Mouse (Mus musculus) heart, adult 2 months (tissue): Measurements from ENCODE around the gene Lrrc75a. TPM values are rescaled to one million over a fixed set of nuclear protein-coding genes. Genes with fewer than 3 reads are reported as not detected.
A peak's percentile ranks its signal among the peaks of the same experiment; 100 is the strongest.

Experiments used
- DNase-seq, 2 experiments: peaks; one replicate each; pipeline ENCODE4 v3.0.0; 2021
- H3K27ac ChIP-seq: fragments of 200-600 bp; 2 replicates; pipeline ENCODE4 v1.8.1; 2022
- H3K27me3 ChIP-seq: fragments of 200-500 bp; 2 replicates; pipeline ENCODE4 v1.6.1; 2012; ENCODE audit warnings: mild to moderate bottlenecking, low read length, inconsistent platforms, mixed read lengths; ENCODE audit not compliant: control insufficient read depth, insufficient read depth
- H3K36me3 ChIP-seq: fragments of 200-500 bp; 2 replicates; pipeline ENCODE4 v1.6.1; 2012; ENCODE audit warnings: low read length, inconsistent platforms; ENCODE audit not compliant: control insufficient read depth, insufficient read depth
- H3K4me1 ChIP-seq: fragments of 200-500 bp; 2 replicates; pipeline ENCODE4 v1.6.1; 2011; ENCODE audit warnings: low read length; ENCODE audit not compliant: control insufficient read depth, insufficient read depth
- H3K4me3 ChIP-seq: fragments of 200-600 bp; 2 replicates; pipeline ENCODE4 v1.8.1; 2022
- H3K79me2 ChIP-seq: fragments of 200-500 bp; replicated peaks from 2 replicates; pipeline ENCODE4 v1.6.1; 2012; ENCODE audit warnings: mild to moderate bottlenecking, inconsistent platforms, low read length, moderate library complexity, mixed read lengths; ENCODE audit not compliant: control insufficient read depth, insufficient read depth
- H3K9ac ChIP-seq: fragments of 200-500 bp; 2 replicates; pipeline ENCODE4 v1.6.1; 2012; ENCODE audit warnings: low read depth, mild to moderate bottlenecking, control low read depth, inconsistent platforms, low read length, mixed read lengths
- CTCF ChIP-seq: fragments of 200-600 bp; IDR thresholded peaks from 2 replicates; pipeline ENCODE4 v1.8.1; 2022; ENCODE audit warnings: antibody characterized with exemption, mild to moderate bottlenecking, moderate library complexity
- EP300 ChIP-seq: fragments of 200-500 bp; IDR thresholded peaks from 2 replicates; pipeline ENCODE4 v1.6.1; 2011; ENCODE audit warnings: low read depth, low read length, control low read depth; ENCODE audit not compliant: insufficient read depth
- POLR2A ChIP-seq: fragments of 200-500 bp; IDR thresholded peaks from 2 replicates; pipeline ENCODE4 v1.6.1; 2011; ENCODE audit warnings: mild to moderate bottlenecking, low read depth, low read length, control low read depth; ENCODE audit not compliant: insufficient read depth
- WGBS: fragments of 180-500 bp; shearing (Covaris S2); methylation state at CpG from one replicate; pipeline ENCODE4 v1.1.7; 2018; 5-methylcytosine and 5-hydroxymethylcytosine counted together
- intact Hi-C: fragments of 180-260 bp; cut with DNase I; formaldehyde crosslinking; loops from one replicate; pipeline ENCODE4 v1.15.1; 2025
- polyA plus RNA-seq: library from polyadenylated mRNA; depleted of rRNA; stranded (reverse); fragments of >200 nt; gene quantifications from 2 replicates; pipeline ENCODE4 v1.2.3, GENCODE M21; 2012
- total RNA-seq, 2 experiments: library from RNA; stranded (reverse); gene quantifications; 2 replicates each; pipeline ENCODE4 v1.2.3; 2021

Gene Lrrc75a
- total and polyA plus RNA-seq, 3 experiments, result 3.3 to 6.2 (median 4.2) TPM

DNA sequence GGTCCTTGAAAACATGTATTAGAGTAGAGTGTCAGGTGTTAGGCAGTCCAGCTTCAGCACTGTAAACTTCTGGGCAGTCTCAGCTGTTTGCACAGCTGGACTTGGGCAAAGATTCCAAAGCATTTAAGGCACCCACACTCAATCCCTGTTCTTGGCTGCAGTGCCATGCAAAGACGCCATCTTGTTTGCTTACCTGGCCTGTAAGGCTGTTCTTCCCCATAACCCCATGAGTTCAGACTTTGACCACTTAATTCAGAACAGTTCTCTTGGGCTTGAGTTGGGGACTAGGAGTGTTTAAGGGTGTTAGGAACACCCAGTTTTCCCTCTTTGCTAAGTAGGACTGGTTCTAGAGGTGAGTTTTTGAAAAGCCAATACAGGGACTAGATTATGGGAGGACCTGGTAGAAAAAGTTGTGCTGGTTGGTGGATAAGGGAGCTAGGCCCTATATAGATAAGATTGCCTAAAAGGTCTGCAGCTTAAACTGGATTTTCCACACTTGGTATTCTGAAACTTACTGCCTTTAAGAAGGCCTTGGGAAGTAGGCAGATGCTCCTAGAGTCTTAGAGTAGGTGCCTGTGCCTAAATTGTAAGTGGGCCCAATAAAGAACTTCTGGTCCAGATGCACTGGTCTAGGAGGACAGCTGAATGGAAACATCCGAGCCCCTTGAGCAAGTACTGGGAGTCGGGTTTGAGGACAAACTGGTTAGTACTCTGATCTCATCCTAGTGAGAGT lies 43.3 kb downstream of the Lrrc75a start:
- H3K36me3 ChIP-seq, result peaks cover 13% of the 10 kb centered on the region
- intact Hi-C loops, result loop anchor here (10.0 kb wide), 1 partner anchor 270 kb away; the partner anchor contains the start of gene Tvp23b

DNA sequence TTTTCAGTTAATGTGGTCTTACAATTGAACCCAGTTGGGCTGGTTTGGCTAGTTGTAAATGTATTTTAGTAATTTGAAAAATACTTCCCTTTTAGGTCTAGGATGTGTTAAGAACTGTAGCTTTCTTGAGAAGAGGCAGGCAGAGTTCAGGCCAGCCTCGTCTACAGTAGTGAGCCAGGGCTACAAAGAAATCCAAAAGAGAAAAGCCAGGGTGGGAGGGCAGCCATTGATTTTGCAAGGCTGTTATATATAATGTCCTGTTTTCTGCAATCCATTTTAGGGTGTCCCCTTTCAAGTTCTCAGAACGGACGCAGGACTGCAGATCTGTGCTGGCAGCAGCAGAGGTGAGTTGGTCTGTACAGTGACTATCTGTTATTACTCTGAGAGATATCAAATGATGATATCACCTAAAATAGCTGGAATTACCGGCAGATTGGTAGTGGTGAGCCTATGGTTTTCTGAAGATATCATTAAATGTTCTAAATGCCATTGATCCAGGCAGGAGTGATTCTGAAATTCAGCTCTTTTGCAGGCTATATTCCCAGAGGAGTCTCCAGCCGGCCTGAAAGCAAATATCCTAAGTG lies 44.1 kb downstream of the Lrrc75a start:
- no peak for DNase-seq
- Histone ChIP-seq H3K4me3 (no peak overlapping the region), H3K27ac (no peak overlapping the region), H3K27me3 (no peaks in the 10 kb centered on the region), H3K36me3 (peaks cover 13% of the 10 kb centered on the region), H3K79me2 (no peaks in the 10 kb centered on the region; the same call in 1 of the 2 replicates), H3K4me1 (peaks cover 3% of the 10 kb centered on the region), H3K9ac (no peak overlapping the region)
- intact Hi-C loops, result loop anchor here (10.0 kb wide), 1 partner anchor 271 kb away; the partner anchor contains the start of gene Tvp23b
- no peak for TF ChIP-seq EP300
- no peak for TF ChIP-seq CTCF
- no peak for TF ChIP-seq POLR2A
- 36% methylated on average over 5 of the region's 5 CpGs for WGBS

More for the DNA sequence above, 43.3 kb downstream of the Lrrc75a start:
- TF ChIP-seq CTCF, result no peak
- no peak for TF ChIP-seq POLR2A
- no peak for TF ChIP-seq EP300
- Histone ChIP-seq H3K9ac (no peak overlapping the region), H3K79me2 (no peaks in the 10 kb centered on the region; the same call in 1 of the 2 replicates), H3K27me3 (no peaks in the 10 kb centered on the region), H3K4me1 (peaks cover 3% of the 10 kb centered on the region), H3K4me3 (no peak overlapping the region), H3K27ac (no peak overlapping the region)
- no peak for DNase-seq
- 57% methylated on average over 3 of the region's 3 CpGs for WGBS

GRCm38 (mm10) chr11:62603312-62604056 lies 44.8 kb downstream of the Lrrc75a start:
- Histone ChIP-seq H3K27ac (peak overlapping the region; percentile 93), H3K27me3 (no peaks in the 10 kb centered on the region), H3K36me3 (peaks cover 13% of the 10 kb centered on the region), H3K79me2 (no peaks in the 10 kb centered on the region; the same call in 1 of the 2 replicates), H3K4me3 (peak overlapping the region; percentile 94), H3K9ac (peak overlapping the region; percentile 82), H3K4me1 (peaks cover 3% of the 10 kb centered on the region)
- intact Hi-C loops, result loop anchor here (2.0 to 10.0 kb wide), 2 partner anchors 53 to 271 kb away; partner anchors contain the start of genes Tvp23b and Ubb
- 4% methylated on average over 13 of the region's 13 CpGs for WGBS
- TF ChIP-seq CTCF, result peak; percentile 55
- no peak for TF ChIP-seq EP300
- no peak for TF ChIP-seq POLR2A
- DNase-seq, result peak in 1 of 2 experiments; percentile 21

DNA sequence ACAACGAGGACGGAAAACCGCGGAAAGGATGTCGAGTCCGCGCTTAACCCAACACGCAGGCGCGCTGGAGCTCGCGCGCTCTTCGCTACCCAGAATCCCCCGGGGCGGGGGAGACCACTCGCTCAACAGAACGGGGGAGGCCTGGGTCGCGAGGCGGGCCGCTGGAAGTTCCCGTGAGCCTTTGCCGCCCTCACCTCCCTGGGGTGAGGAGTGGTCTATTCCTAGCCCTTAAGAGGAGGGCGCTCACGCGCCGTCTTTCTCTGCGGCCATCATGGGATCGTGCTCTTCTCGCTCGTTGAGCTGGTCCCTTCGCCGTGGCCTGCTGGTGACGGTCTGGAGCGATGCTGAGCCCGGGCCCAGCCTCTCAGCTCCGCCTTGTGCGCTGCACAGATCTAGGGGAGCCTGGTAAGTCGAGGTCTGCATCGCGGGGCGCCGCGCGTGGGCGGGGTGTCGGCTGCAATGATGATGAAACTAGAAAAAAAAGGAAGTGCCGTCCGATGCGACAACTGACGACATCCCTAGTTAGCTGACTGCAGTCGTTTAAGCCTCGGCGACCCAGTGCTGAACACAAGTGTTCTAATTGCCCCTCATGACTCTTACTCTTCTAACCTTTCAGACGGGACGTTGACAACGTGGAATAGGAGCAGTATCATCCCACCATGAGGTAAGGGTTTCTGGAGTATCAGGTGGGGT lies 45.6 kb downstream of the Lrrc75a start:
- Histone ChIP-seq H3K4me3 (peak overlapping the region; percentile 94), H3K9ac (peak overlapping the region; percentile 83), H3K27me3 (no peaks in the 10 kb centered on the region), H3K36me3 (peaks cover 13% of the 10 kb centered on the region), H3K79me2 (no peaks in the 10 kb centered on the region; the same call in 1 of the 2 replicates), H3K4me1 (peaks cover 3% of the 10 kb centered on the region), H3K27ac (peak overlapping the region; percentile 93)
- peak; percentile 98 for DNase-seq
- WGBS, result under 1% methylated on average over 58 of the region's 58 CpGs
- intact Hi-C loops, result loop anchor here (2.0 to 10.0 kb wide), 2 partner anchors 52 to 272 kb away; partner anchors contain the start of genes Tvp23b and Ubb
- TF ChIP-seq CTCF (peak; percentile 28; the same call in 1 of the 2 replicates), EP300 (peak; percentile 93), POLR2A (peak; percentile 100)
